Mouse (Mus musculus) layer of hippocampus, adult 8-10 months (tissue): ENCODE data around the gene Schip1. TPM values are rescaled to one million over a fixed set of nuclear protein-coding genes. Genes with fewer than 3 reads are reported as not detected.
A peak's percentile ranks its signal among the peaks of the same experiment; 100 is the strongest.

ENCODE experiments used
- DNase-seq, 2 experiments: peaks; one replicate each; pipeline ENCODE4 v3.0.0; 2022; ENCODE audit warnings: low spot score in 2 of 2
- total RNA-seq, 4 experiments: library from RNA; stranded (reverse); gene quantifications; 2 replicates each; pipeline ENCODE4 v1.2.4; 2022

Gene Schip1
- total RNA-seq, 4 experiments from 2014 or later: 220 to 285 (median 244) TPM

GRCm38 (mm10) chr3:68657589-68658245 is 593.1 kb downstream of the Schip1 start:
- DNase-seq: no peak

- DNase-seq: no peak
These were observed 595.4 kb downstream of the Schip1 start for GRCm38 (mm10) chr3:68659996-68660395.

DNA sequence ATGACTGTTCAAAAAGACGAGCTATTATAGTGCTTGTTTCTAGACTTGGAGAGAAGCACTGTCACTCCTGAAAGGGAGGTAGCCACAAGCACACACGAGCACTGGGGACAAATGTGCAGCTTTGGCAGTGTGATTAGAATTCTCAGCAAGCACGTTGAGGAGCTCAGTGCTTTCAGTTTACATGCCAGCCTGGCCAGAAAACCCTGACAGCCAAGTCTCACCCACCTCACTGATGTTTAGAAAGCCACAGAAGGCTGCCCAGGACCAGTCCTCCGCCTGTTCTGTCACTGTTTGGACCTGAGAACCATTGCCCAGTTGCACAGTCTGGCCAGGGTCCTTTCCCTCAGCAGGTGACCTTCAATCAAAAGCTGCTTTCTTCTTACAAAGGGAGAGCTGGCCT is 595.9 kb downstream of the Schip1 start:
- peak; percentile 26 to 29 for DNase-seq

DNA sequence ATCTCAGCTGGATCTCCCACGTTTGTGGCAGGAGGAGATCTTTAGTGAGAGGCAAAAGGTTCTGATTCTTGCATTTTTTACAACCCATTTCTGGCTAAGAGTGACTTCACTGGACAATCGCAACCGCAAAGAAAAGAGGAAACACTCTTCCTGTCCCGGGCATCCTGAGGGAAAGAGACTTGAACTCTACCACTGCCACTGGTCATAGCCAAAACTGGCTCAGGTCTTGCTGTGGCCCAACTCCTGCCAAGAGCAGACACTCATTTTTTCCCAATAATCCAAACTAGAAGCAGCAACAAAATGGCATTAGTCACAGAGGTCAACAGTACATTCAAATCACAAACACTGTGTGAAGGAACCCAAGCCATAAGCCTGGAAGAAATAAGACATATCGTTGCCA is 597.8 kb downstream of the Schip1 start:
- no peak for DNase-seq

DNA sequence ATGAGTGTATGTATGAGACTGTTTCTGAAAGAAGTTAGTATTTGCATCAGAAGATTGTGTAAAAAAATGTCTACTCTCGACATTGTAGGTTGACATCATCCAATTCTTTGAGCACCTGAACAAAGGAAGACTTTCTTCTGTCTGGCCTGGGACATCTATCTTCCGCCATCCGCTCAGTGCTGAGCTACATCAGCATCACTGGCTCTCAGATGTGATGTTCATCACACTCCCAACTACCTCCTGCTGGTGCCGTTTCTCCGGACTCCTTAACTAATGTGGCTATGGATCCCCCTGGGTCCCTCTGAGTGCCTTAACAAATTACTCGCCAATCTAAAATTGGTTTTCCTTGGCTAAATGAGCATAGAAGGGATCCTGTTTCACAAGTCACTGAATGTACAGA is 599.7 kb downstream of the Schip1 start:
- no peak for DNase-seq

GRCm38 (mm10) chr3:68666377-68666776 is 601.8 kb downstream of the Schip1 start:
- no peak for DNase-seq

- DNase-seq: no peak
These were observed 603.2 kb downstream of the Schip1 start for GRCm38 (mm10) chr3:68667852-68668251.

DNA sequence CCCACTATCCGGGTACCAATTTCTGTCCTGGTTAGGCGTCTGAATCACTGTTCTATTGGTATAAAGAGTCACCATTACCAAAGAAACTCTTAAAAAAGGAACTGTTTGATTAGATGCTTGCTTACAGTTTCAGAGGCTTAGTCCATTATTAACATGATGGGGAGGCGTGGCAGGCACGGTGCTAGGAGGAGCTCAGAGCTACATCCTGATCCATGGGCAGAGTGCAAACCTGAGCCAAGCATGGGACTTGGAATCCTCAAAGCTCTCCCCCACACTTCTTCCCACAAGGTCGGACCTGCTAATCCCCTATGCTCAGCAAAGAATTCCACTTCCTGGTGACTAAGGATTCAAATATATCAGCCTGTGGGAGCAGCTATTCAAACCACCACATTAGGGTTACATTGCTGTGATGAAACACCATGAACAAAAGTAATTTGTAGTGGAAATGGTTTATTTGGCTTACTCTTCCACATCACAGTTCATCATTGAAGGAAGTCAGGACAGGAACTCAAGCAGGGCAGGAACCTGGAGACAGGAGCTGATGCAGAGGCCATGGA is 604.9 kb downstream of the Schip1 start:
- no peak for DNase-seq

DNA sequence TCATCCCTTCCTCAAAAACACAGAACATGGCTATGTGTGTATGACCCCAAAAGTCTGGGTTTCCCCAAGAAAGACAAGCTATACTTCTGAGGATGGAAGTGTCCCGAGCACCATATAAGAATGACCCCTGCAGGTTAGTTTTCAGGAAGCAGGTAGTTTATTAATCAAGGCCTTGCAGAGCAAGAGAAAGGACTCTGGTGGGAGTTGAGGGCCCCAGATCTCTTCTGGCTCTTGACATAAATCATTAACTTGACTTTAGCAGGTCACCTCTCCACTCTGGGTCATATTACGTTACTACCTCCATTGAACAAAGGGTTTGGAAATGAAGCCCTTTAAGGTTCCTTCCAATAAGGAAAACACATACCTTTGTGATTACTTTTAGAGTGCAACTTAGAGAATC is 610.1 kb downstream of the Schip1 start:
- DNase-seq: no peak

DNA sequence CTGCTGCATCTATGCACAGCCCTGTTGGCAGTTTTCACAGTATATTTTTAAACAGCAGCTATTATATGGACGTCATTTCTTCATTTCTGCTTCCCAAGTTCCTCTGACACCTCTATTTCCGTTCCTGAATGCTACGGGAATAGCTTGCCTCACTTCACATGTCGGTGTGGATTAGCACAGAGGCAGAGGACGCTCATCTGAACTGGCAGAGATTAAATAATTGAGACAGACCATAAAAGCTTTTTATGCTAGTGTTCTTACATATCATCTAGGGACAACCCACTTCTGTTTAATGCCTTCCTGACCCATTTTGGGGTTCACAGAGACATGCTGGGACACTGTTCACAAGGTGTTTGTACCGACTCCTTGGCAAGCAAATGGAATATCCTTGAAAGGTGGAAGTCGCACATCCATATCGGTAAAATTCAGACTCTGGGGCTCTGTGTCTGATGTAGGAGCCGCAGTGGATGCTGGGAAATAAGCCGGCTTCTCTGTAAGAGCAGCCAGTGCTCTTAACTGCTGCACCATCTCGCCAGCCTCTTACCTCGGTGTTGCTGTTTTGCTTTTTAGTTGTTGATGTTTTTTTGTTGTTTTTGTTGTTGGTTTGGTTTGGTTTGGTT is 610.7 kb downstream of the Schip1 start:
- DNase-seq: no peak

Other genes starting within 250 kb of the Schip1 start
- gene Iqcj, start 172.6 kb upstream of the Schip1 start, total RNA-seq: 1 to 10 TPM; 2.9 to 4.8 (median 3.6) TPM
- 10 to 100 TPM; 10.0 to 16.4 (median 14.6) TPM for gene Iqschfp, start 172.6 kb upstream of the Schip1 start, total RNA-seq